Mouse (Mus musculus) stomach, postnatal 0 days (tissue): ENCODE results near the gene Hmbs.

ENCODE experiments used
- CTCF ChIP-seq: IDR thresholded peaks from 2 replicates; pipeline ENCODE4 v1.5.1; 2016; ENCODE audit warnings: antibody characterized with exemption, low read depth, mild to moderate bottlenecking, moderate library complexity
- EP300 ChIP-seq: optimal IDR thresholded peaks from 2 replicates; pipeline ENCODE3; 2016; ENCODE audit warnings: antibody characterized with exemption

DNA sequence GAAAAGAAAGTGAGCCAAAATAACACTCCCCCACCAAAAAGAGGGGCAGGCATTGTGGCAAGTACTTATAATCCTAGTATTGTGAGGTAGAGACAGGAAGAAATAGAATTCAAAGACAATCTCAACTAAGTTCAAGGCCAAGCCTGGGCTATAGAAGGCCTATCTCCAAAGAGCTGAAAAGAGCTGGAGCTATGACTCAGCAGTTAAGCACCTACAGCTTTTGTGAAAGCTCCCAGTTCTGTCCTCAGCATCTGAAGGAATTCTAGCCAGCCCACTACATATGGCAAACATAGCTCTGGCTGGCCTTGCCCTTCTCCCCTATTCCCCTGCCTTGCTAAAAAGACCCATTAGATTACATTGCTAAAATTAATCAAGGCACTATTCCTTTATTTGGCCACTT, 29.4 kb upstream of the Hmbs start:
- TF ChIP-seq CTCF (no peak), EP300 (no peak)
